Mouse (Mus musculus) stomach, embryonic 14.5 days (tissue): ENCODE data around the gene Mbd3. TPM values are rescaled to one million over a fixed set of nuclear protein-coding genes. Genes with fewer than 3 reads are reported as not detected.
A peak's percentile ranks its signal among the peaks of the same experiment; 100 is the strongest.

Experiments
- ATAC-seq: fragments of 200-750 bp; cut with Nextera tagmentation; 2 replicates; pipeline ENCODE4 v1.8.0; 2017; ENCODE audit warnings: low read depth, moderate TSS enrichment; ENCODE audit not compliant: insufficient number of reproducible peaks, insufficient read depth, low FRiP score
- H3K27ac ChIP-seq: fragments of 300-500 bp; sonication (generic); 2 replicates; pipeline ENCODE4 v1.5.1; 2014; ENCODE audit warnings: mild to moderate bottlenecking, low read length, moderate library complexity, mixed read lengths
- H3K27me3 ChIP-seq: fragments of 300-500 bp; sonication (generic); 2 replicates; pipeline ENCODE4 v1.6.1; 2014; ENCODE audit warnings: low read length, control low read depth, mixed read lengths; ENCODE audit not compliant: control insufficient read depth, insufficient read depth
- H3K36me3 ChIP-seq: fragments of 300-500 bp; sonication (generic); 2 replicates; pipeline ENCODE4 v1.6.1; 2014; ENCODE audit warnings: mild to moderate bottlenecking, control low read depth, low read length, moderate library complexity, mixed read lengths; ENCODE audit not compliant: control insufficient read depth, insufficient read depth
- H3K4me1 ChIP-seq: fragments of 300-500 bp; sonication (generic); 2 replicates; pipeline ENCODE4 v1.6.1; 2014; ENCODE audit warnings: low read length, control low read depth, mixed read lengths; ENCODE audit not compliant: control insufficient read depth, insufficient read depth
- H3K4me2 ChIP-seq: fragments of 300-500 bp; sonication (generic); replicated peaks from 2 replicates; pipeline ENCODE4 v1.6.1; 2014; ENCODE audit warnings: low read depth, low read length, control low read depth
- H3K4me3 ChIP-seq: fragments of 300-500 bp; sonication (generic); 2 replicates; pipeline ENCODE4 v1.5.1; 2014; ENCODE audit warnings: low read depth, low read length, control low read depth
- H3K9ac ChIP-seq: fragments of 300-500 bp; sonication (generic); replicated peaks from 2 replicates; pipeline ENCODE4 v1.6.1; 2014; ENCODE audit warnings: low read depth, mild to moderate bottlenecking, control low read depth, low read length, moderate library complexity, mixed read lengths
- H3K9me3 ChIP-seq: fragments of 300-500 bp; sonication (generic); 2 replicates; pipeline ENCODE4 v1.6.1; 2016; ENCODE audit warnings: low read depth, low read length, control low read depth; ENCODE audit not compliant: control insufficient read depth
- WGBS: fragments of 180-500 bp; shearing (Covaris S2); extraction: QIAGEN DNeasy Blood & Tissue Kit; methylation state at CpG from one replicate; pipeline ENCODE4 v1.1.7; 2014; 5-methylcytosine and 5-hydroxymethylcytosine counted together
- polyA plus RNA-seq: library from polyadenylated mRNA; unstranded; fragments of >200 nt; fragmentation: Nextera tagmentation; extraction: Ambion mirVana; gene quantifications from 2 replicates; pipeline ENCODE4 v1.2.1, GENCODE M21; 2014

The Mbd3 gene
- polyA plus RNA-seq, 1 experiment from 2014 or later, result 200 TPM

- Histone ChIP-seq H3K4me3 (no peak overlapping the region), H3K36me3 (peaks cover 88% of the 10 kb centered on the region), H3K27me3 (no peaks in the 10 kb centered on the region), H3K4me1 (0 out of 2 replicates have a peak, but pooled peaks cover 8% of the 10 kb centered on the region), H3K9me3 (no peaks in the 10 kb centered on the region), H3K9ac (no peak overlapping the region), H3K4me2 (no peak overlapping the region), H3K27ac (no peak overlapping the region)
- WGBS, result 90% methylated on average over 8 of the region's 8 CpGs
- ATAC-seq, result no peak
Measured at GRCm38 (mm10) chr10:80419419-80419818, 20.1 kb upstream of the Mbd3 start.

GRCm38 (mm10) chr10:80418311-80418710, 19.0 kb upstream of the Mbd3 start:
- ATAC-seq, result peak; percentile 8; the same call in 1 of the 2 replicates
- Histone ChIP-seq H3K9ac (no peak overlapping the region), H3K36me3 (peaks cover 94% of the 10 kb centered on the region), H3K9me3 (no peaks in the 10 kb centered on the region), H3K4me1 (0 out of 2 replicates have a peak, but pooled peaks cover 6% of the 10 kb centered on the region), H3K27me3 (no peaks in the 10 kb centered on the region), H3K27ac (no peak overlapping the region; the same call in 1 of the 2 replicates), H3K4me3 (no peak overlapping the region), H3K4me2 (no peak overlapping the region)
- 55% methylated on average over 3 of the region's 3 CpGs for WGBS

GRCm38 (mm10) chr10:80417841-80418240, 18.5 kb upstream of the Mbd3 start:
- H3K4me1 ChIP-seq, result 0 out of 2 replicates have a peak, but pooled peaks cover 6% of the 10 kb centered on the region
- no peak overlapping the region for H3K4me3 ChIP-seq
- WGBS, result 92% methylated on average over 1 of the region's 1 CpGs
- H3K4me2 ChIP-seq, result no peak overlapping the region
- H3K27ac ChIP-seq, result no peak overlapping the region
- H3K9me3 ChIP-seq, result no peaks in the 10 kb centered on the region
- peaks cover 98% of the 10 kb centered on the region for H3K36me3 ChIP-seq
- no peak overlapping the region for H3K9ac ChIP-seq
- ATAC-seq, result no peak
- H3K27me3 ChIP-seq, result no peaks in the 10 kb centered on the region

- Histone ChIP-seq H3K27me3 (no peaks in the 10 kb centered on the region), H3K27ac (no peak overlapping the region), H3K36me3 (peaks cover 99% of the 10 kb centered on the region), H3K4me1 (0 out of 2 replicates have a peak, but pooled peaks cover 6% of the 10 kb centered on the region), H3K9ac (no peak overlapping the region), H3K9me3 (no peaks in the 10 kb centered on the region), H3K4me2 (no peak overlapping the region), H3K4me3 (no peak overlapping the region)
- no peak for ATAC-seq
- 89% methylated on average over 10 of the region's 10 CpGs for WGBS
Measured at GRCm38 (mm10) chr10:80417371-80417770, 18.0 kb upstream of the Mbd3 start.

GRCm38 (mm10) chr10:80415566-80415965, 16.2 kb upstream of the Mbd3 start:
- H3K36me3 ChIP-seq, result peaks cover 99% of the 10 kb centered on the region
- no peak overlapping the region for H3K9ac ChIP-seq
- WGBS, result 87% methylated on average over 7 of the region's 7 CpGs
- H3K4me1 ChIP-seq, result 0 out of 2 replicates have a peak, but pooled peaks cover 6% of the 10 kb centered on the region
- no peak for ATAC-seq
- no peaks in the 10 kb centered on the region for H3K9me3 ChIP-seq
- H3K4me2 ChIP-seq, result no peak overlapping the region
- H3K27me3 ChIP-seq, result no peaks in the 10 kb centered on the region
- no peak overlapping the region for H3K27ac ChIP-seq
- H3K4me3 ChIP-seq, result no peak overlapping the region

GRCm38 (mm10) chr10:80412656-80413541, 13.5 kb upstream of the Mbd3 start:
- no peaks in the 10 kb centered on the region for H3K9me3 ChIP-seq
- no peak overlapping the region for H3K4me2 ChIP-seq
- no peaks in the 10 kb centered on the region for H3K4me1 ChIP-seq
- no peak overlapping the region for H3K9ac ChIP-seq
- H3K27ac ChIP-seq, result no peak overlapping the region
- H3K27me3 ChIP-seq, result no peaks in the 10 kb centered on the region
- WGBS, result 85% methylated on average over 44 of the region's 44 CpGs
- no peak overlapping the region for H3K4me3 ChIP-seq
- H3K36me3 ChIP-seq, result peaks cover 83% of the 10 kb centered on the region
- ATAC-seq, result no peak

GRCm38 (mm10) chr10:80407924-80408323, 8.6 kb upstream of the Mbd3 start:
- Histone ChIP-seq H3K9ac (no peak overlapping the region), H3K4me2 (no peak overlapping the region)

GRCm38 (mm10) chr10:80406684-80407501, 7.5 kb upstream of the Mbd3 start, which contains the start of gene Uqcr11:
TSS of gene Uqcr11 (minus strand) at chr10:80406830.
- H3K9ac ChIP-seq, result peak within 1 kb of the TSS; percentile 84
- peak within 1 kb of the TSS; percentile 90 for H3K27ac ChIP-seq
- H3K9me3 ChIP-seq, result no peaks in the 10 kb centered on the region
- no peaks in the 10 kb centered on the region for H3K27me3 ChIP-seq
- H3K36me3 ChIP-seq, result peaks cover 44% of the 10 kb centered on the region
- WGBS, result 1% methylated on average over 27 of the region's 27 CpGs
- peak; percentile 82 for ATAC-seq
- peaks cover 17% of the 10 kb centered on the region for H3K4me1 ChIP-seq
- peak within 1 kb of the TSS; percentile 93 for H3K4me3 ChIP-seq
- peak within 1 kb of the TSS; percentile 92 for H3K4me2 ChIP-seq

More at GRCm38 (mm10) chr10:80407924-80408323, 8.6 kb upstream of the Mbd3 start:
- H3K4me1 ChIP-seq, result peaks cover 17% of the 10 kb centered on the region
- peaks cover 45% of the 10 kb centered on the region for H3K36me3 ChIP-seq
- no peak for ATAC-seq
- H3K9me3 ChIP-seq, result no peaks in the 10 kb centered on the region
- 38% methylated on average over 4 of the region's 4 CpGs for WGBS
- H3K27me3 ChIP-seq, result no peaks in the 10 kb centered on the region
- H3K4me3 ChIP-seq, result no peak overlapping the region
- H3K27ac ChIP-seq, result no peak overlapping the region
